Mouse (Mus musculus) right cerebral cortex, postnatal 14 days (tissue): ENCODE data around the gene Ackr2.

Experiments
- DNase-seq: peaks from one replicate; pipeline ENCODE4 v3.0.0; 2022

The Ackr2 gene

GRCm38 (mm10) chr9:121892057-121892687 lies 6.0 kb upstream of the Ackr2 start:
- no peak for DNase-seq

DNA sequence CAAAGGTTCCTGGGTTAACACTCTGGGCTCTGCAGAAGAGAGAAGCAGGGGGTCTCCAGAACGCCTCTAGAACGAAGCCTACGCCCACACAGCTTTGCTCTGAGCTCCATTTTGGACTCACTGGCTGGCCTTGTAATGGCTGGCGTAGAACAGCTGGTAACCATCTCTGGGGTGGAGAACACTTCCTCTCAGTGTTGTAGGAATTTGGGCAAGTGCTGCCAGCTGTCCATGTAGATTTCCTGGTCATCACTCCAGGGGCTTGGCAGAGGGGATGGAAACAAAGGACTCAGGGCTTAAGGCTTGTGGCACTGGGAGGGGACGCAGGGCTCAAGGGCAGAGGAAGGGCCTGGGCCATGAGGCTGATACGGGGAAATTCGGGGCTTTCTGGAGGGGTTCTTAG lies 3.7 kb upstream of the Ackr2 start:
- no peak for DNase-seq

- DNase-seq = no peak
Measured at GRCm38 (mm10) chr9:121895392-121895993, 2.7 kb upstream of the Ackr2 start.

GRCm38 (mm10) chr9:121896820-121897219 lies 1.3 kb upstream of the Ackr2 start:
- DNase-seq = no peak

- no peak for DNase-seq
Measured at GRCm38 (mm10) chr9:121899306-121899705, 1.2 kb downstream of the Ackr2 start.

DNA sequence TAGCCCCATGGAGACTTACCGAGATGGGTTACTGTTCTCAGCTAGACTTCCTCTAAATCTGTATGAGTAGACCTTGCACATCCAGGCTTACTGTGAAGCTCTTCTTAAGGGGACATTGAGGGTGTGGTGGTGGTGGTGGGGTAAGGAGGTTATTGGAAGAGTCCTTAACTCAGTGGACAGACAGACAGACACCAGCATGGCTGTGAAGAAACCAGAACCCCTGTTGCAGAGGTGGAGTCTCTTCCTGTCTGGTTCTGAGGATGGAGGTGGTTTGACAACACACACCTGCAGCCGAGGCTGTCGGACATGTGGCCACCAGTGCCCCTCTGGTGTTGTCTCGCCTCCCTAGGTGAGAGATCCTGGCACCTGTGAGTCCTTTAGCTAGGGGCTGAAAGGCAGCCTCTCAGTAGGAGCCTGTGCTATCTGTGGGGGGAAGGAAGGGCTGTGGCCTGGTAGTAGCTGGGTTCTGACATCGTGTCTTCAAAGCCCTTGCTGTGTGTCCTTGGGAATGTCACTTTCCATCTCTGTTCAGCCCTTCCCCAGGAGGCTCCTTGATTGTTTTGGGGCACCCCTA lies 2.2 kb downstream of the Ackr2 start:
- no peak for DNase-seq

- no peak for DNase-seq
Measured at GRCm38 (mm10) chr9:121901710-121902700, 3.9 kb downstream of the Ackr2 start.

GRCm38 (mm10) chr9:121903476-121904305 lies 5.5 kb downstream of the Ackr2 start:
- no peak for DNase-seq

- no peak for DNase-seq
Measured at GRCm38 (mm10) chr9:121904319-121904718, 6.2 kb downstream of the Ackr2 start.

DNA sequence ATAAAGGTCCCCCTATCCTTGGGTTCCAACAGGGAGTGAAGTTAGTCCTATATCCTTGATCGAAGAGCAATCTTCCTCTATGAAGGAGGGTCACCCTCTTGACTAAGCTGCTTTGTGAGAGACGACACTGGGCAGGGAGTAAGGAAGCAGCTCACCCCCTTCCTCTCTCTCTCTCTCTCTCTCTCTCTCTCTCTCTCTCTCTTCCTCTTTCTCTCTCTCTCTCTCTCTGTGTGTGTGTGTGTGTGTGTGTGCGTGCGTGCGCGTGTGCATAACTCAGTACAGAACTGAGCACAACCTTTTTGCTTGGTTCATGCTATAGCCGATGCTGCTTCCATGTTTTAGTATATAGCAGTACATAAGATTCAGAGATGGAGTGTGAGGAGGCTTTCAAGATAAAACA lies 6.8 kb downstream of the Ackr2 start:
- no peak for DNase-seq

DNA sequence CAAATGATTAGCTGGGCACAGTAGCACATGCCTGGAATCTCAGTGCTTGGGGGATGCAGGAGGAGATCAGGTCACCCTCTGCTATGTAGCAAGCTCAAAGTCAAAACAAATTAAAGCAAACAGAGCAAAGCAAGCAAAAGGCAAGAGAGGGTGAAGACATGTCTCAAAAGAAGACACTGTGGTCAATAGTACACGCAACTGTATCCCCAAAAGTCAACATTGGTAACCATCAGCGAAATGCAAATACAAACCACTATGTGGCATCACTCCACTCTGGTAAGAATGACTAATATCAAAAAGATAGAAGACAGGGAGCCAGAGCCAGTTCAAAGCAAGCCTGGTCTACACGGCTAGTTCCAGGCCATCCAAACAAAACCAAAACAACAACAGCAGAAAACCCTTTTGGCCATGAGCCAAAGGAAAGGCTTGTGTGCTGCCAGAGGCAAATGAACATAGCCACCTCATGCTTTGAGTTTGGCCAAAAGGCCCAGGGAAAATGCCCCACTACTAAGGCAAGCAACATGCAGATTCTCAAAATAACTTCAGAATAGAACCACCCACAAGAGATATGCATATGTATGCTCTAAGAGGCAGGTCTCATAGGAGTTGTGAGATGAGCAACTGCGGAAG lies 7.5 kb downstream of the Ackr2 start:
- DNase-seq = no peak

DNA sequence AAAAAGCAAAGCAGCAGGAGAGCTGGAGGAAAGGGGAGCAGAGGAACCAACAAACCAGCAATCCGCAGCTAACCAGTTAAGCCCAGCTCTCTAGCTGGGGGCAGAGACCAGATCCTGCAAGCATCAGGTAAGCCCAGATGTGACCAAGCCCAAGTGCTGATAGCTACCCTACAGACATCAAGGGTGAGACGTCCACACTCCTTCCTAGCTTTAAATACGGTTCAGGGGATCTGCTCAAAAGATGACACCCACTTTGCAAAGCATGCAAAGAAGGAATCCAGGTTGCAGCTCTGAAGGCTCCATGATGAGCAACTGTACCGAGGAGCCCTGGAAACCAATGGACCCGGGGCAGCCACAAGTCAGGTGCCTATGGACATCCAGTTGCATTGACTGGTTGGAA lies 8.3 kb downstream of the Ackr2 start:
- no peak for DNase-seq

DNA sequence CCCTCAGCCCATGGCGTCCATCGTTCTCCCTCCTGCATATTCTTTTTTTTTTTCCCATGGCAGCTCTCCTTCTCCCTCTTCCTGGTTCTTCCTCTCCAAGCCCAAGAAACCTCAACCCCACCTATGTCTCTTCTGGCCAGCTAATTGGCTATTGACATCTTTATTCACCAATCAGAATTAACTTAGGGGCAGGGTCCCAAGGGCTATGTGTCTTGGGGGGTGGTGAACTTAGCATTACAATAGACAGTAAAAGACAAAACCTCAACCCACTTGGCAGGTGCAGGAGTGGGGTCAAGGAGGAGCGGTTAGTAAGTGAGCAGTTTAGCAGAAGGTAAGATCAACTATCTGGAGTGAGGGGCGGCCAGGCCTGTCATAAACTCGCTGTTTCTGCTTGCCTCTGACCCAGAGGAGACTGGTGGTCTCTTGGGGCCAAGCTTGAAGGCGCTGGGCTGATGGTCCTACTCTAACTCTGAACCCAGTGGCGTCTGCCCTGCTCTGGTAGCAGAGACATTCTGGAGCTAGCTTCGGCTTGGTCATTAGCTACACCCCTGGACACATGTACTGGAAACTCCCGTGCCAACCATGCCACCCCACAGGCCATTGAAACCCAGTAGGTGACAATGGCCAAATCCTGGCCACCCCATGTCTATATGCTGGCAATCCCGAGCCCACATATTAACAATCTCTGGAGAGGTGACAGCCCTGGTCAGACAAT lies 9.4 kb downstream of the Ackr2 start:
- no peak for DNase-seq

DNA sequence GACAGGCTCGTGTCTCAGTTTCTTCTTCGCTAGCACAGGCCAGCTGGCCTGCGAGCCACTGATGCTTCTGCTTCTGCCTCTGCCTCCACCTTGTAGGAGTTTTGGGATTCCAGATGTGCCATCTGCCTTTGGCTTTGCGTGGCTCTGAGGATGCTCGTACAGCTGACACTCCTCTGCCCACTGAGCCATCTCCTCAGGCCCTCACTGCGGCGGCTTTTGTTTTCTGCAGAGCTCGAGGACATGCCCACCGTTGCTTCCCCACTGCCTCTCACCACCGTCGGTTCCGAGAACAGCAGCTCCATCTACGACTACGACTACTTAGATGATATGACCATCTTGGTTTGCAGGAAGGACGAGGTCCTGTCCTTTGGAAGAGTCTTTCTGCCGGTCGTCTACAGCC lies 10.2 kb downstream of the Ackr2 start:
- DNase-seq = no peak

DNA sequence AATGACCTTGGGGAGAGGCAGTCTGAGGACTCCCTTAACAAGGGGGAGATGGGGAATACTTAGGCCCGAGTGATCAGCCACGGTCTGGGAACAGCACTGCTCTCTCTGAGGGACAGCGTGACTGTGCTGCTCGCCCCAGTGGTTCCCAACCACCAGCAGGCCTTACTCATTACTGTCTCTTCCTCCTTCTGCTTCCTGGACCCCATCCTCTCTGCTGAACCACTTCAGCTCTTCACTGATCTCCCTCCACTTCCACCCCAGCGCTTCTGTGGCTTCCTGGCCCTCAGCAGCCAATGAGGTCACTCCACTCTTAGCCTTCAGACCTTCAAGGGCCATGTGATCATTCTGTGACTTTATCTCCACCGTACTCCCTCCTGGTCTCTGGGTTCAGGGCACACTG lies 11.5 kb downstream of the Ackr2 start:
- no peak for DNase-seq

DNA sequence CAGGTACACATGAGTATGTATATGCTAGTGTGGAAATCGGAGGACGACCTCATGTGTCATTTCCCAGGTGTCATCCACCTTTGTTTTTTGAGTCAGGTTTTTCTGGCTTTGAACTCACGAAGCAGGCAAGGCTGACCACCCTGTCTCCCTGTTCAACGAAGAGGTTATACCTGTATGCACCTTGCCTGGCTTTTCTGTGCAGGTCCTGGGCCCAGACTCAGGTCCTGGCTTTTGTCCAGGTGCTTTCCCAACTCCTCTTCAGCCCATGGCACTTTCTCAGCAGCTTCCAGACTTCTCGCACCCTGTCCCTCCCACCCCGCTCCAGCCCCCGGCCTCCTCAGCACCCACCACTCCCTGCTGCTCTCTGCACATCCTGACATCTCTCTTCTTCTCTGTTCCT lies 13.0 kb downstream of the Ackr2 start:
- DNase-seq = no peak

DNA sequence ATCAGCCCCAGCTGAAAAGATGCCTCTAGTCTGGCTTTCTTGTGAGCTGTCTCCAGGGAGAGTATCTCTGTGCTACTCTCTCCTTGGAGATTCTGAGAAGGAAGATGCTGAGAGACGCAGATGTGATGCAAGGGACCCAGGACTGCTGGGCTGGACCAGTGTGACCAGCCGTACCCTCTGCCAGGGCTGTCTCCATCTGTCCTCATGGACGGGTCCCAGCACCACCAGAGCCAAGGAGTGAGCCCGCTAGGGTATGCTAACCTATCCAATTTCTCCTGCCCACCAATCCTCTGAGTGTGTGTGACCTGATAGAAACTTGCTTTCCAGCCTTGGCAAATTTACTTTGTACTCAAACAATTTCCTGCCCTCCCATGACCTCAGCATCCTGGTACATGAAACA lies 14.6 kb downstream of the Ackr2 start:
- DNase-seq = no peak

GRCm38 (mm10) chr9:121914226-121914757 lies 16.1 kb downstream of the Ackr2 start:
- no peak for DNase-seq

DNA sequence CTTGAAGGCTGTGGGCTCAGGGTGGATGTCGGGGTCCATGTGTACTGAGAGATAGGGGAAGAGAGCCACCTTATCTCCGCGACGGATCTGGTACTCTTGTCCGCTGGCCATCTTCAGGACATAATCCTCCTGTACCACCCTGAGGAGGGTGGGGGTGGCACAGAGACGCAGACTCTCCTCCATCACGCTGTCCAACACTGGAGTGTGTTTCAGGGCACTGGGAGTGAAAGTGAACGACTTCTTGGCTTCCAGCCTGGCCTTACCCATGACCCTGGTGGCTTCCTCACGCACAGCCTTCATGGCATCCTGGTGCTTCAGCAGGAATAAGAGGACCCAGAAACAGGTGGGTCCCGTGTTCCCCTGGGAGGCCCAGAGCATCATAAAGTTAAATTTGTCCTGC lies 16.9 kb downstream of the Ackr2 start:
- no peak for DNase-seq

DNA sequence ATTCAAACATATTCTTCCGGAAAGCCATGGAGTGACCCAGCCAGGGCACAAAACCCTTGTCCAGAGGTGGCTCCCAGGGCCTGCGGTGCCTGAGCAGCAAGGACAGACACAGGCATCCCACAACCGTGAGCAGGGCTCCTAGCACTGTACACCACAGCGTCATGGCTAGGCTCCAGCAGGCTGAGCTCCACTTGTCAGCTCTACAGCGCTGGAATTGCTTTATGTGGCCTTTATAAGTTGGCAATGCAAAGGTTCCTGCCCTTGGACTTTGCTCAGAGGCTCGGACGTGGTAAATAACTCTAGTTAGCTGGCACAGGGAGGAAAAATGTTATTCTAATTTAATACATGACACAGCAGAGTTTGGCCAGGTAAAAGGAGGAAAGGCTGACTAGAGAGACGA lies 17.9 kb downstream of the Ackr2 start, which contains the start of gene Cyp8b1:
TSS of gene Cyp8b1 (minus strand) at position 204 of the 400 bp plus-strand sequence.
- no peak for DNase-seq

GRCm38 (mm10) chr9:121919027-121919501 lies 20.9 kb downstream of the Ackr2 start:
- DNase-seq = no peak
